Mouse (Mus musculus) heart, adult 2 months (tissue): Measurements from ENCODE around the gene Kcnk18.

Experiments
- CTCF ChIP-seq: fragments of 200-600 bp; IDR thresholded peaks from 2 replicates; pipeline ENCODE4 v1.8.1; 2022; ENCODE audit warnings: antibody characterized with exemption, mild to moderate bottlenecking, moderate library complexity
- EP300 ChIP-seq: fragments of 200-500 bp; IDR thresholded peaks from 2 replicates; pipeline ENCODE4 v1.6.1; 2011; ENCODE audit warnings: low read depth, low read length, control low read depth; ENCODE audit not compliant: insufficient read depth
- POLR2A ChIP-seq: fragments of 200-500 bp; IDR thresholded peaks from 2 replicates; pipeline ENCODE4 v1.6.1; 2011; ENCODE audit warnings: mild to moderate bottlenecking, low read depth, low read length, control low read depth; ENCODE audit not compliant: insufficient read depth

GRCm38 (mm10) chr19:59193456-59193855, 25.6 kb upstream of the Kcnk18 start:
- no peak for TF ChIP-seq EP300
- TF ChIP-seq CTCF: no peak
- no peak for TF ChIP-seq POLR2A
